Comparison of ENCODE assay signal across 9 mouse cellular contexts in the genomic region with DNA sequence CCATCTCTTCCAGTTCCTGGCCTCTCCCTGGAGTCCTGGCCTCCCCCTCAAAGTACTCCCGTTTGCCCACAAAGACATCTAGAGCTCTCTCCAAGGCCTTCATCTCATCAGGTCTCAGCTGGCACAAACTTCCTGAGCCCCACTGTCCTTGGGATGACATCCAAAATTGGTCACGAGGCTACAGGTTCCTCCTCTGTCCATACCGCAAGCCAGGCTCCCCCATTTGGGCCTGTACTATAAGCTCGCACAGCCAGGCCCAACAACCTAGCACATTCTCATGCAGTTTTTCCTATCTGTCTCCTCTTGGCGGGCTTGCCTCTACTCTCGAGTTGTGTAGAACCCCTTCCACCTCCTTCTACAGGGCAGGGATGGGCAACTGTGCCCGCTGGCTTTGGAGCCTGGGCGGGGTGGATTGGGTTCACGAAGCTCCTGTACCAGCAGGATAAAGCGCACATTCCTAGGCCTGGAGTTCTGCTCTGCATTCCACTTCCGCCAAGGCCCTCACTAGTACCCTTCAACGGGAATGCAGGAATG. TPM values are rescaled to one million over a fixed set of nuclear protein-coding genes. Genes with fewer than 3 reads are reported as not detected.
DNase-seq lines count a peak whose midpoint lies in the region; ATAC-seq and TF ChIP-seq lines count a peak whose summit lies in the region.
"Had no signal": no experiment of that assay in that cellular context is flagged by ENCODE, and none has a peak within 500 bp of the region (broad histone marks: within the 10 kb centered on the region; RNA-seq: fewer than 3 reads in every experiment).

No protein-coding gene starts in this region.

- H3K36me3 ChIP-seq in ES-E14 (ENCODE audit: control insufficient read depth, insufficient read depth, low read length, poor library complexity, severe bottlenecking) = peaks cover 11% of the 10 kb centered on the region; the same call in 1 of the 2 replicates
- peaks cover 9% of the 10 kb centered on the region for H3K36me3 ChIP-seq in hindbrain, embryonic 13.5 days
- no peaks in the 10 kb centered on the region; the same call in 1 of the 2 replicates for H3K36me3 ChIP-seq in liver, postnatal 0 days (replicated peaks; ENCODE audit: insufficient read depth, low read length)

- no peak for TF ChIP-seq CTCF in liver, postnatal 0 days (IDR thresholded peaks at IDR 0.05; ENCODE audit: low read depth)

- H3K4me1 ChIP-seq in ES-E14 (ENCODE audit: control insufficient read depth in 2 of 2, insufficient read depth in 2 of 2, low read length in 2 of 2, poor library complexity in 1 of 2) = peaks cover 0 to 10% of the 10 kb centered on the region in 2 experiments; a peak in 1 of 4 replicates
- H3K4me1 ChIP-seq in hindbrain, embryonic 13.5 days (replicated peaks) = peaks cover 36% of the 10 kb centered on the region
- H3K4me1 ChIP-seq in liver, postnatal 0 days (ENCODE audit: insufficient read depth) = peaks cover 16% of the 10 kb centered on the region

- peak; percentile 68 for DNase-seq in cerebellum, adult 9-10 months
- no peak for DNase-seq in cerebellum, adult 18-20 months
- no peak for DNase-seq in ES-E14 (ENCODE audit: low read depth, low spot score)
- DNase-seq in liver, postnatal 0 days = no peak
- DNase-seq in layer of hippocampus, adult 9-10 months (ENCODE audit: low spot score) = no peak

- H3K4me2 ChIP-seq in hindbrain, embryonic 13.5 days = peak overlapping the region; percentile 83
- H3K4me2 ChIP-seq in liver, postnatal 0 days (ENCODE audit: low read depth, low read length) = peak overlapping the region; percentile 91

- H3K4me3 ChIP-seq in ES-E14 (ENCODE audit: insufficient read depth in 1 of 2, low read depth in 1 of 2, low read length in 2 of 2, poor library complexity in 1 of 2, severe bottlenecking in 1 of 2) = peak overlapping the region; percentile 89 to 94; a peak in 3 of 4 replicates
- H3K4me3 ChIP-seq in hindbrain, embryonic 13.5 days = peak overlapping the region; percentile 88; the same call in 1 of the 2 replicates
- peak overlapping the region; percentile 69 for H3K4me3 ChIP-seq in liver, postnatal 0 days (ENCODE audit: low read depth, low read length)

- H3K27ac ChIP-seq in ES-E14 (ENCODE audit: insufficient read depth, low read depth, low read length, poor library complexity, severe bottlenecking) = peak overlapping the region; percentile 74
- no peak overlapping the region for H3K27ac ChIP-seq in hindbrain, embryonic 13.5 days
- H3K27ac ChIP-seq in liver, postnatal 0 days (ENCODE audit: low read depth) = peak overlapping the region; percentile 82

- in situ Hi-C loops in ES-E14 (cut with MboI; ENCODE audit: low sequenced_read_pairs in 2 of 2, unreplicated experiment in 2 of 2) = no loop called here

- no peak for ATAC-seq in hindbrain, embryonic 13.5 days (ENCODE audit: low FRiP score)
- no peak for ATAC-seq in liver, postnatal 0 days
- no peak for ATAC-seq in megakaryocyte, adult 5-6 weeks (ENCODE audit: poor library complexity, severe bottlenecking)
- no peak for ATAC-seq in inflammation-experienced regulatory T-cells, adult 6 months

- H3K9ac ChIP-seq in ES-E14 (ENCODE audit: insufficient read depth, low read depth, low read length, poor library complexity, severe bottlenecking) = peak overlapping the region; percentile 83
- no peak overlapping the region for H3K9ac ChIP-seq in hindbrain, embryonic 13.5 days
- peak overlapping the region; percentile 75 for H3K9ac ChIP-seq in liver, postnatal 0 days (replicated peaks)

- TF ChIP-seq EP300 in liver, postnatal 0 days (IDR thresholded peaks at IDR 0.05; ENCODE audit: low read depth) = no peak

- no peaks in the 10 kb centered on the region for H3K9me3 ChIP-seq in ES-E14 (ENCODE audit: control insufficient read depth, insufficient read depth, low read depth, low read length)
- no peaks in the 10 kb centered on the region for H3K9me3 ChIP-seq in hindbrain, embryonic 13.5 days
- no peaks in the 10 kb centered on the region for H3K9me3 ChIP-seq in liver, postnatal 0 days (ENCODE audit: low read length)

- peaks cover 29% of the 10 kb centered on the region for H3K27me3 ChIP-seq in hindbrain, embryonic 13.5 days
- peaks cover 22% of the 10 kb centered on the region for H3K27me3 ChIP-seq in liver, postnatal 0 days (ENCODE audit: insufficient read depth, low read length)

- WGBS in hindbrain, embryonic 13.5 days = 37% methylated on average over 12 of the region's 12 CpGs
- 40% methylated on average over 12 of the region's 12 CpGs for WGBS in liver, postnatal 0 days (ENCODE audit: insufficient replicate concordance)

TF ChIP-seq in ES-E14, 5 proteins besides CTCF, POLR2A, EP300 and RAD21:
- TF ChIP-seq ZC3H11A (IDR thresholded peaks at IDR 0.05; ENCODE audit: borderline replicate concordance, low read depth, low read length) (no peak), MAFK (IDR thresholded peaks at IDR 0.05; ENCODE audit: insufficient read depth, low read depth, low read length) (no peak), ZNF384 (IDR thresholded peaks at IDR 0.05; ENCODE audit: low read depth, low read length) (no peak)

RNA-seq across cellular contexts. Expression of a gene that starts 0.7 kb away (rescaled TPM):
- total RNA-seq in ES-E14 (2012; rRNA removed) = 46.1 and 47.7 TPM in 2 replicates
- polyA plus RNA-seq in hindbrain, embryonic 13.5 days (2015; fragmentation: Nextera tagmentation; extraction: Ambion mirVana) = 24.2 and 24.9 TPM in 2 replicates
- 4.0 and 4.8 TPM in 2 replicates for polyA plus RNA-seq in liver, postnatal 0 days (2015; fragmentation: Nextera tagmentation; extraction: Ambion mirVana)
- 0.41 and 1.2 TPM in 2 replicates for total RNA-seq in megakaryocyte, adult 5-6 weeks (2015)
- 0.20 and 0.22 TPM in 2 replicates for total RNA-seq in megakaryocyte, adult 5-6 weeks (2017)
- 1 to 10 TPM; 2.4 to 5.1 (median 4.1) TPM for polyA plus RNA-seq in inflammation-experienced regulatory T-cells, adult 6 months (2017; shearing (Covaris generic))

RNA-seq across cellular contexts. Expression of a gene that starts 39.5 kb away (rescaled TPM):
- 2.4 and 4.7 TPM in 2 replicates for total RNA-seq in ES-E14 (2012; rRNA removed)
- 6.4 and 7.0 TPM in 2 replicates for polyA plus RNA-seq in hindbrain, embryonic 13.5 days (2015; fragmentation: Nextera tagmentation; extraction: Ambion mirVana)
- 20.9 and 22.4 TPM in 2 replicates for polyA plus RNA-seq in liver, postnatal 0 days (2015; fragmentation: Nextera tagmentation; extraction: Ambion mirVana)
- total RNA-seq in megakaryocyte, adult 5-6 weeks (2015) = 532 and 545 TPM in 2 replicates
- total RNA-seq in megakaryocyte, adult 5-6 weeks (2017) = 316 and 364 TPM in 2 replicates
- 1 to 10 TPM in 2 of 3 experiments, not detected in 1; 1.6 to 6.0 TPM for polyA plus RNA-seq in inflammation-experienced regulatory T-cells, adult 6 months (2017; shearing (Covaris generic))
- polyA plus RNA-seq: C2C12 had no signal

RNA-seq across cellular contexts. Expression of a gene that starts 42.3 kb away (rescaled TPM):
- total RNA-seq in ES-E14 (2012; rRNA removed) = 1.3 and 1.8 TPM in 2 replicates
- 3.6 and 4.6 TPM in 2 replicates for polyA plus RNA-seq in hindbrain, embryonic 13.5 days (2015; fragmentation: Nextera tagmentation; extraction: Ambion mirVana)
- 1.3 and 1.6 TPM in 2 replicates for polyA plus RNA-seq in liver, postnatal 0 days (2015; fragmentation: Nextera tagmentation; extraction: Ambion mirVana)
- total RNA-seq in megakaryocyte, adult 5-6 weeks (2015) = 6.4 and 9.0 TPM in 2 replicates
- 3.9 and 4.7 TPM in 2 replicates for total RNA-seq in megakaryocyte, adult 5-6 weeks (2017)
- polyA plus RNA-seq in inflammation-experienced regulatory T-cells, adult 6 months (2017; shearing (Covaris generic)) = 1 to 10 TPM; 3.7 to 4.3 (median 3.8) TPM

RNA-seq across cellular contexts. Expression of a gene that starts 46.3 kb away (rescaled TPM):
- 44.1 and 58.9 TPM in 2 replicates for total RNA-seq in ES-E14 (2012; rRNA removed)
- polyA plus RNA-seq in hindbrain, embryonic 13.5 days (2015; fragmentation: Nextera tagmentation; extraction: Ambion mirVana) = 60.8 and 64.5 TPM in 2 replicates
- 26.7 and 29.3 TPM in 2 replicates for polyA plus RNA-seq in liver, postnatal 0 days (2015; fragmentation: Nextera tagmentation; extraction: Ambion mirVana)
- 112 and 121 TPM in 2 replicates for total RNA-seq in megakaryocyte, adult 5-6 weeks (2015)
- total RNA-seq in megakaryocyte, adult 5-6 weeks (2017) = 112 and 118 TPM in 2 replicates
- 10 to 100 TPM; 20.2 to 26.3 (median 21.0) TPM for polyA plus RNA-seq in inflammation-experienced regulatory T-cells, adult 6 months (2017; shearing (Covaris generic))
